Mouse (Mus musculus) liver, embryonic 11.5 days (tissue): ENCODE results near the gene Flnb. TPM values are rescaled to one million over a fixed set of nuclear protein-coding genes. Genes with fewer than 3 reads are reported as not detected.

Source experiments
- ATAC-seq: fragments of 200-750 bp; cut with Nextera tagmentation; replicated peaks from 2 replicates; pipeline ENCODE4 v1.8.0; 2017; ENCODE audit warnings: moderate number of reproducible peaks, mild to moderate bottlenecking, moderate TSS enrichment, moderate library complexity; ENCODE audit not compliant: low FRiP score
- DNase-seq: peaks from one replicate; pipeline ENCODE4 v3.0.0-alpha.2; 2017; ENCODE audit warnings: low spot score
- H3K27ac ChIP-seq: fragments of 300-500 bp; sonication (generic); 2 replicates; pipeline ENCODE4 v1.5.1; 2014; ENCODE audit warnings: mild to moderate bottlenecking, low read depth, low read length, control low read depth
- H3K27me3 ChIP-seq: fragments of 300-500 bp; sonication (generic); replicated peaks from 2 replicates; pipeline ENCODE4 v1.6.1; 2014; ENCODE audit warnings: low read length, mixed read lengths; ENCODE audit not compliant: control insufficient read depth, insufficient read depth
- H3K36me3 ChIP-seq: fragments of 300-500 bp; sonication (generic); 2 replicates; pipeline ENCODE4 v1.6.1; 2014; ENCODE audit warnings: mild to moderate bottlenecking, low read length, moderate library complexity, mixed read lengths; ENCODE audit not compliant: control insufficient read depth, insufficient read depth
- H3K4me1 ChIP-seq: fragments of 300-500 bp; sonication (generic); replicated peaks from 2 replicates; pipeline ENCODE4 v1.6.1; 2014; ENCODE audit warnings: low read length, mixed read lengths; ENCODE audit not compliant: control insufficient read depth, insufficient read depth
- H3K4me2 ChIP-seq: fragments of 300-500 bp; sonication (generic); 2 replicates; pipeline ENCODE4 v1.6.1; 2014; ENCODE audit warnings: mild to moderate bottlenecking, control low read depth, moderate library complexity
- H3K4me3 ChIP-seq: fragments of 300-500 bp; sonication (generic); 2 replicates; pipeline ENCODE4 v1.5.1; 2014; ENCODE audit warnings: low read depth, low read length, control low read depth
- H3K9ac ChIP-seq: fragments of 300-500 bp; sonication (generic); 2 replicates; pipeline ENCODE4 v1.6.1; 2014; ENCODE audit warnings: low read depth, low read length, control low read depth
- H3K9me3 ChIP-seq: fragments of 300-500 bp; sonication (generic); 2 replicates; pipeline ENCODE4 v1.6.1; 2016; ENCODE audit warnings: low read length, inconsistent platforms, mixed read lengths; ENCODE audit not compliant: control insufficient read depth
- WGBS: fragments of 180-500 bp; shearing (Covaris S2); extraction: QIAGEN DNeasy Blood & Tissue Kit; methylation state at CpG from one replicate; pipeline ENCODE4 v1.1.7; 2014; 5-methylcytosine and 5-hydroxymethylcytosine counted together
- polyA plus RNA-seq: library from polyadenylated mRNA; unstranded; fragments of >200 nt; fragmentation: Nextera tagmentation; extraction: Ambion mirVana; gene quantifications from 2 replicates; pipeline ENCODE4 v1.2.1, GENCODE M21; 2014

Gene Flnb
- polyA plus RNA-seq, 1 experiment from 2014 or later = 14.2 TPM

GRCm38 (mm10) chr14:7961714-7962113 is 144.0 kb downstream of the Flnb start:
- WGBS = 76% methylated on average over 5 of the region's 5 CpGs
- Histone ChIP-seq H3K4me1 (no peaks in the 10 kb centered on the region; the same call in 1 of the 2 replicates), H3K9ac (no peak overlapping the region), H3K27ac (no peak overlapping the region), H3K27me3 (no peaks in the 10 kb centered on the region), H3K36me3 (no peaks in the 10 kb centered on the region), H3K4me3 (no peak overlapping the region), H3K9me3 (no peaks in the 10 kb centered on the region), H3K4me2 (no peak overlapping the region)
- DNase-seq (no peak), ATAC-seq (no peak)

- 77% methylated on average over 2 of the region's 2 CpGs for WGBS
- H3K4me2 ChIP-seq = no peak overlapping the region
- no peak for DNase-seq
- H3K9me3 ChIP-seq = no peaks in the 10 kb centered on the region
- no peak for ATAC-seq
- H3K4me1 ChIP-seq = no peaks in the 10 kb centered on the region; the same call in 1 of the 2 replicates
- no peak overlapping the region for H3K9ac ChIP-seq
- H3K36me3 ChIP-seq = no peaks in the 10 kb centered on the region
- no peak overlapping the region for H3K27ac ChIP-seq
- no peaks in the 10 kb centered on the region for H3K27me3 ChIP-seq
- no peak overlapping the region for H3K4me3 ChIP-seq
Observed at GRCm38 (mm10) chr14:7962626-7963025, 144.9 kb downstream of the Flnb start.

- Histone ChIP-seq H3K9me3 (no peaks in the 10 kb centered on the region), H3K9ac (no peak overlapping the region), H3K4me1 (no peaks in the 10 kb centered on the region; the same call in 1 of the 2 replicates), H3K4me2 (no peak overlapping the region), H3K27ac (no peak overlapping the region), H3K4me3 (no peak overlapping the region), H3K27me3 (no peaks in the 10 kb centered on the region), H3K36me3 (no peaks in the 10 kb centered on the region)
- no peak for DNase-seq
- no peak for ATAC-seq
- WGBS = 56% methylated on average over 7 of the region's 7 CpGs
Observed at GRCm38 (mm10) chr14:7963160-7963559, 145.4 kb downstream of the Flnb start.

GRCm38 (mm10) chr14:7964219-7964889 is 146.6 kb downstream of the Flnb start:
- no peaks in the 10 kb centered on the region for H3K9me3 ChIP-seq
- no peak overlapping the region for H3K4me2 ChIP-seq
- ATAC-seq (peak; percentile 61; the same call in 1 of the 2 replicates), DNase-seq (peak; percentile 44)
- H3K27me3 ChIP-seq = no peaks in the 10 kb centered on the region
- H3K27ac ChIP-seq = no peak overlapping the region
- H3K36me3 ChIP-seq = no peaks in the 10 kb centered on the region
- no peak overlapping the region for H3K9ac ChIP-seq
- no peaks in the 10 kb centered on the region; the same call in 1 of the 2 replicates for H3K4me1 ChIP-seq
- H3K4me3 ChIP-seq = no peak overlapping the region
- WGBS = 50% methylated on average over 11 of the region's 11 CpGs

GRCm38 (mm10) chr14:7971889-7972493 is 154.2 kb downstream of the Flnb start:
- DNase-seq = no peak
- WGBS = 58% methylated on average over 10 of the region's 10 CpGs

DNA sequence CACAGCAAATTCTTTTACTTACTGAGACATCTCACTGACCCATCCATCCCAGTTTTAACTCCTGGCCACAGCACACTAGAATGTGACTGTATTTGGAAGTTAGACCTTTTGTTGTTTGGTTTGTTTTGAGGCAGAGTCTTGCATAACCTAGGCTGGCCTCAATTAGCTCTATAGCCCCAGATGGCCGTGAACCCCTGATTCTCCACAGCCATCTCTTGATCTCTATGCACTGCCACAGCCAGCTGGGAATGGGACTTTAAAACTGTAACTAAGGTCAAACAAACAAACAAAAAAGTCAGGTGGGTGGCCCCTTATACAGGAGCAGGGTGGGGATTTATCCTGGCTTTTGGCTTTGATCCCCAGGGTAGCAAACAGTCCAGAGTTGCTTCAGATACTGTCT is 156.9 kb downstream of the Flnb start:
- WGBS = 84% methylated on average over 1 of the region's 1 CpGs
- Histone ChIP-seq H3K9me3 (no peaks in the 10 kb centered on the region), H3K4me3 (no peak overlapping the region), H3K36me3 (no peaks in the 10 kb centered on the region), H3K4me1 (no peaks in the 10 kb centered on the region), H3K9ac (no peak overlapping the region), H3K4me2 (no peak overlapping the region), H3K27ac (no peak overlapping the region), H3K27me3 (no peaks in the 10 kb centered on the region)
- ATAC-seq (no peak), DNase-seq (no peak)

More at GRCm38 (mm10) chr14:7971889-7972493, 154.2 kb downstream of the Flnb start:
- Histone ChIP-seq H3K27me3 (no peaks in the 10 kb centered on the region), H3K4me2 (no peak overlapping the region), H3K9ac (no peak overlapping the region), H3K9me3 (no peaks in the 10 kb centered on the region), H3K4me1 (no peaks in the 10 kb centered on the region), H3K27ac (no peak overlapping the region), H3K36me3 (no peaks in the 10 kb centered on the region), H3K4me3 (no peak overlapping the region)
- ATAC-seq = no peak

- Histone ChIP-seq H3K36me3 (no peaks in the 10 kb centered on the region), H3K9ac (no peak overlapping the region), H3K27ac (no peak overlapping the region), H3K4me1 (no peaks in the 10 kb centered on the region), H3K27me3 (no peaks in the 10 kb centered on the region), H3K4me2 (no peak overlapping the region), H3K4me3 (no peak overlapping the region), H3K9me3 (no peaks in the 10 kb centered on the region)
- 80% methylated on average over 6 of the region's 6 CpGs for WGBS
- DNase-seq (no peak), ATAC-seq (no peak)
Observed at GRCm38 (mm10) chr14:7975177-7975576, 157.4 kb downstream of the Flnb start.

GRCm38 (mm10) chr14:7977471-7977870 is 159.7 kb downstream of the Flnb start:
- ATAC-seq (no peak), DNase-seq (no peak)
- Histone ChIP-seq H3K4me2 (no peak overlapping the region), H3K27ac (no peak overlapping the region), H3K9ac (no peak overlapping the region), H3K36me3 (no peaks in the 10 kb centered on the region), H3K4me3 (no peak overlapping the region), H3K27me3 (no peaks in the 10 kb centered on the region), H3K4me1 (no peaks in the 10 kb centered on the region), H3K9me3 (no peaks in the 10 kb centered on the region)
- 77% methylated on average over 1 of the region's 1 CpGs for WGBS

- Histone ChIP-seq H3K4me2 (no peak overlapping the region), H3K9me3 (no peaks in the 10 kb centered on the region), H3K4me3 (no peak overlapping the region), H3K36me3 (no peaks in the 10 kb centered on the region), H3K9ac (no peak overlapping the region), H3K27me3 (no peaks in the 10 kb centered on the region), H3K27ac (no peak overlapping the region), H3K4me1 (no peaks in the 10 kb centered on the region)
- DNase-seq (no peak), ATAC-seq (no peak)
- 67% methylated on average over 1 of the region's 1 CpGs for WGBS
Observed at GRCm38 (mm10) chr14:7978183-7978582, 160.4 kb downstream of the Flnb start.
